Mouse (Mus musculus): ENCODE results near the gene Nlgn1.

The Nlgn1 gene

GRCm38 (mm10) chr3:26332400-26333238 is at the start of gene Nlgn1:
Gene Nlgn1, minus strand, starts transcription at chr3:26332460.
- no peak for DNase-seq (ENCODE audit: low read depth)

- no peak for DNase-seq (ENCODE audit: low read depth)
Observed at GRCm38 (mm10) chr3:26378272-26378671, 46.0 kb upstream of the Nlgn1 start.

GRCm38 (mm10) chr3:26355082-26355481 is 22.8 kb upstream of the Nlgn1 start:
- DNase-seq (ENCODE audit: low read depth) = no peak

- no peak for DNase-seq (ENCODE audit: low read depth)
Observed at GRCm38 (mm10) chr3:26354483-26355030, 22.3 kb upstream of the Nlgn1 start.

GRCm38 (mm10) chr3:26337495-26337894 is 5.2 kb upstream of the Nlgn1 start:
- no peak for DNase-seq (ENCODE audit: low read depth)

- no peak for DNase-seq (ENCODE audit: low read depth)
Observed at GRCm38 (mm10) chr3:26333239-26333811, 1.1 kb upstream of the Nlgn1 start.

GRCm38 (mm10) chr3:26331177-26332061 is 841 bp downstream of the Nlgn1 start:
- DNase-seq (ENCODE audit: low read depth) = no peak

- no peak for DNase-seq (ENCODE audit: low read depth)
Observed at GRCm38 (mm10) chr3:26330863-26331176, 1.4 kb downstream of the Nlgn1 start.

GRCm38 (mm10) chr3:26330019-26330418 is 2.2 kb downstream of the Nlgn1 start:
- DNase-seq (ENCODE audit: low read depth) = no peak

- no peak for DNase-seq (ENCODE audit: low read depth)
Observed at GRCm38 (mm10) chr3:26324510-26324909, 7.8 kb downstream of the Nlgn1 start.

GRCm38 (mm10) chr3:26317397-26317796 is 14.9 kb downstream of the Nlgn1 start:
- no peak for DNase-seq (ENCODE audit: low read depth)

- no peak for DNase-seq (ENCODE audit: low read depth)
Observed at GRCm38 (mm10) chr3:26297869-26298268, 34.4 kb downstream of the Nlgn1 start.

- no peak for DNase-seq (ENCODE audit: low read depth)
Observed at GRCm38 (mm10) chr3:26270894-26271795, 61.1 kb downstream of the Nlgn1 start.

- DNase-seq (ENCODE audit: low read depth) = no peak
Observed at GRCm38 (mm10) chr3:26246564-26246963, 85.7 kb downstream of the Nlgn1 start.

- no peak for DNase-seq (ENCODE audit: low read depth)
Observed at GRCm38 (mm10) chr3:26243274-26243673, 89.0 kb downstream of the Nlgn1 start.

- no peak for DNase-seq (ENCODE audit: low read depth)
Observed at GRCm38 (mm10) chr3:26230006-26230405, 102.3 kb downstream of the Nlgn1 start.

GRCm38 (mm10) chr3:26228827-26229226 is 103.4 kb downstream of the Nlgn1 start:
- no peak for DNase-seq (ENCODE audit: low read depth)

- DNase-seq (ENCODE audit: low read depth) = no peak
Observed at GRCm38 (mm10) chr3:26228172-26228781, 104.0 kb downstream of the Nlgn1 start.

GRCm38 (mm10) chr3:26223500-26223899 is 108.8 kb downstream of the Nlgn1 start:
- DNase-seq (ENCODE audit: low read depth) = no peak

- DNase-seq (ENCODE audit: low read depth) = no peak
Observed at GRCm38 (mm10) chr3:26216231-26216630, 116.0 kb downstream of the Nlgn1 start.

GRCm38 (mm10) chr3:26202702-26203101 is 129.6 kb downstream of the Nlgn1 start:
- DNase-seq (ENCODE audit: low read depth) = no peak

Measured in c-Kit-positive CD71-positive TER-119-negative erythroid progenitor cells, embryonic 14.5 days (primary cell).